Mouse (Mus musculus): Measurements from ENCODE around the gene Gm49336. TPM values are rescaled to one million over a fixed set of nuclear protein-coding genes. Genes with fewer than 3 reads are reported as not detected.

The Gm49336 gene
- polyA plus RNA-seq, 1 experiment from 2014 or later: 62.7 TPM

DNA sequence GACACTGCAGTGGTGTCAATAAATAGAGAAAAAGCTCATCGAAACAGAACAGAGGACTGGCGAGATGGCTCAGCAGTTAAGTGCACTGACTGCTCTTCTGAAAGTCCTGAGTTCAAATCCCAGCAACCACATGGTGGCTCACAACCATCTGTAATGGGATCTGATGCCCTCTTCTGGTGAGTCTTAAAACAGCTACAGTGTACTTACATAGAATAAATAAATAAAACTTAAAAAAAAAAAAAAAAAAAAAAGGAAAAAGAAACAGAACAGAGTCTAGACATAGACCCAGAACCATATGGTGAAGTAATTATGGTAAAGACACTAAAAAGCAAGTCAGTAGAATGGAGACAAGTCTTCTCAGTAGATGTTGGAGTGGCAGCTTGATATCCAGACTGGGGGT, 70.0 kb downstream of the Gm49336 start:
- Histone ChIP-seq H3K27me3 (ENCODE audit: control insufficient read depth, insufficient read depth, low read length) (no peaks in the 10 kb centered on the region), H3K27ac (ENCODE audit: low read length) (no peak overlapping the region), H3K9ac (replicated peaks; ENCODE audit: low read depth, low read length) (no peak overlapping the region), H3K36me3 (ENCODE audit: control insufficient read depth, insufficient read depth, low read length) (no peaks in the 10 kb centered on the region), H3K4me1 (ENCODE audit: control insufficient read depth, insufficient read depth, low read length) (no peaks in the 10 kb centered on the region), H3K9me3 (ENCODE audit: control insufficient read depth, low read depth, low read length) (no peaks in the 10 kb centered on the region), H3K4me3 (ENCODE audit: low read depth, low read length) (no peak overlapping the region), H3K4me2 (replicated peaks; ENCODE audit: low read depth, low read length) (no peak overlapping the region)
- 96% methylated on average over 2 of the region's 2 CpGs for WGBS
- ATAC-seq (ENCODE audit: insufficient number of reproducible peaks, insufficient read depth, low FRiP score, low read depth): no peak

- peak; percentile 83 for ATAC-seq (ENCODE audit: insufficient number of reproducible peaks, insufficient read depth, low FRiP score, low read depth)
- Histone ChIP-seq H3K4me3 (ENCODE audit: low read depth, low read length) (peak overlapping the region; percentile 74; the same call in 1 of the 2 replicates), H3K4me1 (ENCODE audit: control insufficient read depth, insufficient read depth, low read length) (no peaks in the 10 kb centered on the region), H3K4me2 (replicated peaks; ENCODE audit: low read depth, low read length) (peak overlapping the region; percentile 97; the same call in 1 of the 2 replicates), H3K27me3 (ENCODE audit: control insufficient read depth, insufficient read depth, low read length) (no peaks in the 10 kb centered on the region), H3K36me3 (ENCODE audit: control insufficient read depth, insufficient read depth, low read length) (no peaks in the 10 kb centered on the region), H3K9ac (replicated peaks; ENCODE audit: low read depth, low read length) (no peak overlapping the region), H3K9me3 (ENCODE audit: control insufficient read depth, low read depth, low read length) (no peaks in the 10 kb centered on the region), H3K27ac (ENCODE audit: low read length) (peak overlapping the region; percentile 58)
- WGBS: 44% methylated on average over 2 of the region's 2 CpGs
Observed at GRCm38 (mm10) chr14:60178571-60178955, 72.7 kb downstream of the Gm49336 start.

DNA sequence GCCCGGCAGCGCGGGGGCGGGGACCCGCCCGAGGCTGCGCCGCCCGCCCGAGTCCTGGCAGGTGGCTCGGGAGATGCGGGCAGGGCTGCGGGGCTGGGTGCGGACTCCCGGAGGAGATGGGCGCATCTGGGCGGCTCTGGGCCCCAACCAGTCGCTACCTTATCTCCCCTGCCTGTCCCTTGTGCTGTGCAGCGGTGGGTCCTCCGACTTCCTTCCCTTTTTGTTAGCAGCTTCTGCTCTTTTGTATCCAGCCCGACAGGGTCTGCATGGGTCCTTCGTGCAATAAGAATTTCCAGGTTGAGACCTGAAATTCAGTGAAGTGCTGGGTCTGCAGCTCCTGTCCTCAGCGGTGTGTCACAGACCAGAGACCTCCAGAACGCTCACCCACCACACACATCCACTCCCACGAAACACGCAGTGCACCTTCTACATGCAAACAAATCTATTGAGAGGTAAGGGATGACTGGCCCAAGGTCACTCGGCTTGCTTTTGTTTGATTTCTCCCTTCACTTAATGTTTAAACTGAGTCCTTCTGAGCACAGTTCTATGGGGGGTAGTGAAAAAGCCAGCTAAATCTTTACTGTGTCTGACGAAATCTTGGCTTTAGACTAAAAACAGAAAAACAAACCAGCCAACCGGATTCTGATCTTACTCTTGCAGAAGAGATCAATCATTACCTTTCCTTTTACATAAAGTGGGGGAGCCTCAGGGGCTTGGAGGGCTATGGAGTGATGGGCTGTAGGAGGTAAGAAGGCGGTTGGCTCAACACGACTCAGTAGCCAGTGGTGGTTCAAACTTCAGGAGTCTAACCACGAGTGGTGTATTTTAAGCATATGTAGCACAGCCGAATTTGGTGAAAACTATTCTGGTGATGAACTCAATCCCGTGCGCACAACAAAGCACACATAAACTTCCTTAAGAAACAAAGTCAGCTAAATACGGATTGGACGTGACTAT, 73.4 kb downstream of the Gm49336 start:
- Histone ChIP-seq H3K9me3 (ENCODE audit: control insufficient read depth, low read depth, low read length) (no peaks in the 10 kb centered on the region), H3K4me3 (ENCODE audit: low read depth, low read length) (peak overlapping the region; percentile 74), H3K36me3 (ENCODE audit: control insufficient read depth, insufficient read depth, low read length) (no peaks in the 10 kb centered on the region), H3K27me3 (ENCODE audit: control insufficient read depth, insufficient read depth, low read length) (no peaks in the 10 kb centered on the region), H3K9ac (replicated peaks; ENCODE audit: low read depth, low read length) (peak overlapping the region; percentile 74), H3K4me2 (replicated peaks; ENCODE audit: low read depth, low read length) (peak overlapping the region; percentile 97), H3K27ac (ENCODE audit: low read length) (peak overlapping the region; percentile 58), H3K4me1 (ENCODE audit: control insufficient read depth, insufficient read depth, low read length) (no peaks in the 10 kb centered on the region)
- peak; percentile 16; the same call in 1 of the 2 replicates for ATAC-seq (ENCODE audit: insufficient number of reproducible peaks, insufficient read depth, low FRiP score, low read depth)
- WGBS: 24% methylated on average over 28 of the region's 37 CpGs

- Histone ChIP-seq H3K9ac (replicated peaks; ENCODE audit: low read depth, low read length) (peak overlapping the region; percentile 74), H3K36me3 (ENCODE audit: control insufficient read depth, insufficient read depth, low read length) (no peaks in the 10 kb centered on the region), H3K27ac (ENCODE audit: low read length) (peak overlapping the region; percentile 58), H3K4me1 (ENCODE audit: control insufficient read depth, insufficient read depth, low read length) (no peaks in the 10 kb centered on the region), H3K4me2 (replicated peaks; ENCODE audit: low read depth, low read length) (peak overlapping the region; percentile 97), H3K9me3 (ENCODE audit: control insufficient read depth, low read depth, low read length) (no peaks in the 10 kb centered on the region), H3K4me3 (ENCODE audit: low read depth, low read length) (peak overlapping the region; percentile 74), H3K27me3 (ENCODE audit: control insufficient read depth, insufficient read depth, low read length) (no peaks in the 10 kb centered on the region)
- peak; percentile 81 for ATAC-seq (ENCODE audit: insufficient number of reproducible peaks, insufficient read depth, low FRiP score, low read depth)
- under 1% methylated on average over 52 of the region's 84 CpGs for WGBS
Observed at GRCm38 (mm10) chr14:60176891-60177613, 74.3 kb downstream of the Gm49336 start.

- Histone ChIP-seq H3K36me3 (ENCODE audit: control insufficient read depth, insufficient read depth, low read length) (no peaks in the 10 kb centered on the region), H3K27ac (ENCODE audit: low read length) (peak overlapping the region; percentile 58; the same call in 1 of the 2 replicates), H3K4me1 (ENCODE audit: control insufficient read depth, insufficient read depth, low read length) (no peaks in the 10 kb centered on the region), H3K27me3 (ENCODE audit: control insufficient read depth, insufficient read depth, low read length) (no peaks in the 10 kb centered on the region), H3K9ac (replicated peaks; ENCODE audit: low read depth, low read length) (0 out of 2 replicates have a peak overlapping the region, but pooled peaks have one; percentile 74), H3K4me3 (ENCODE audit: low read depth, low read length) (peak overlapping the region; percentile 74), H3K9me3 (ENCODE audit: control insufficient read depth, low read depth, low read length) (no peaks in the 10 kb centered on the region), H3K4me2 (replicated peaks; ENCODE audit: low read depth, low read length) (peak overlapping the region; percentile 97)
- no peak for ATAC-seq (ENCODE audit: insufficient number of reproducible peaks, insufficient read depth, low FRiP score, low read depth)
- 37% methylated on average over 9 of the region's 9 CpGs for whole genome bisulfite sequencing
Observed at GRCm38 (mm10) chr14:60176469-60176890, 74.8 kb downstream of the Gm49336 start.

DNA sequence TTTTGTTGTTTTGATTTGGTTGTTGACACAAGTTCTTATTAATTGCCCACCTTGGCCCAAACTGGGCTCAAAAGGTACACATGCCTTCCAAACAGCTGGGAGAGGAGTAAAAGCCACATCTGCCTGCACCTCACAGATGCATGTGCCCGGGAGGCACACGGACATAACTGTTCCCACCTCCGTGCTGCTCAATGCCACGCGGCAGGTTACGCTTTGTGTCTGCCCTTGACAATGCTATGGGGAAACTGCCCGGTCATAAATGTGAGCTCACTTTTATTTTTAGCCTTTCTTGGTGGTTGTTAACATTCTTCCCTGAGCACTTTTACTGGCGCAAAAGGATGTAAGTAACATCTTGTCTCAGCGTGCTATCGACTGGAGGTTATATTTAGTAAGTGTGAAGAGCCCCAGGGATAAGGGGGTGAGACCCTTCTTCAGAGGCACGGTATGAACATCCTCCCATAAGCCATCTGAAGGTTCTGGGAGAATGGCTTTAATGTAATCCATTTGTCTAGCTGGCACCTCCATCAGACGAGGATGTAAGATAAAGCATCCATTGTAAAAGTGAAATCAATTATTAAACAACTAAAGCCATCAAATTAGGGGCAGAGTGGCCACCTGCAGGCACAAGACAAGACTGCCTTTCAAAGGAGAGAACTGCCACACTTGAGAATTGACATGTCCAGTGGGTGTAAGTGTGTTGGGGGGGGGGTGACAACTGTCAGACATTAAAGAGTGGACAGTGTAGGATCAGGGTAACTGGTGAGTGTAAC, 78.8 kb downstream of the Gm49336 start:
- no peak overlapping the region for H3K9ac ChIP-seq (replicated peaks; ENCODE audit: low read depth, low read length)
- no peaks in the 10 kb centered on the region for H3K4me1 ChIP-seq (ENCODE audit: control insufficient read depth, insufficient read depth, low read length)
- no peak for ATAC-seq (ENCODE audit: insufficient number of reproducible peaks, insufficient read depth, low FRiP score, low read depth)
- no peaks in the 10 kb centered on the region for H3K9me3 ChIP-seq (ENCODE audit: control insufficient read depth, low read depth, low read length)
- no peak overlapping the region for H3K27ac ChIP-seq (ENCODE audit: low read length)
- 61% methylated on average over 12 of the region's 12 CpGs for WGBS
- no peaks in the 10 kb centered on the region for H3K27me3 ChIP-seq (ENCODE audit: control insufficient read depth, insufficient read depth, low read length)
- no peak overlapping the region for H3K4me3 ChIP-seq (ENCODE audit: low read depth, low read length)
- no peak overlapping the region for H3K4me2 ChIP-seq (replicated peaks; ENCODE audit: low read depth, low read length)
- no peaks in the 10 kb centered on the region for H3K36me3 ChIP-seq (ENCODE audit: control insufficient read depth, insufficient read depth, low read length)

DNA sequence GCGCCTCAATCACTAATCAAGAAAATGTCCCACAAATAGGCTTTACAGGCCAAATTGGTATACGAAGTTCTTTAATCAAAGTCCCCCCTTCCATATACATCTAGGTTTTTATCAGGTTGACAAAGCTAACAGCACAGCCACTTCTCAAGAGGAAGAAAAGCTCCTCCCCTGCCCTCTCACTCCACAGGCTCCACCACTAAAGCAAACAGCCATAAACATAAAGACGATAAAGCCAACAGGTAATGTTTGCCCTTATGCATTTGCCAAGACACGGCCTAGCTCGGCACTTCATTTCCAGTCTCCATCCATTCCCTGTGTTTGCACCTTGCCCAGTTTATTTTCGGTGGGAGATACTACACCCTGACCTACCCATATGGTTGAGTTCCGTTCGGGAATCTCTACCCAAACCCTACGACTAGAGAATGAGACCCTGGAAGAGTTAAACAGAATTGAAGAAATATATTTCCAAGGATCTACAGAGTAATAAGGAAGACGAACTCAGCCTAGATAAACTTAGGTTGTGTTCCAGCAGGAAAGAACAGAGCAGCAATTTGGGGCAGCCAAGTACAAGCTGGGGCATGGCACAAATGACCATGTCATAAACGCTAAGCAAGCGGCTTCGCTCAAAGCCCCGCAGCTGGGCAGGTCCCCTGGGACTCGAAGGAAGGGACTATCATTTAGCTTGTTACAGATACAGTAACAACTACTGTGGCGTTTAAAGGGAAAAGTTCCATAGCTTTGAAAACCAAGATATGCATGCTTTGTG, 80.3 kb downstream of the Gm49336 start:
- no peak for ATAC-seq (ENCODE audit: insufficient number of reproducible peaks, insufficient read depth, low FRiP score, low read depth)
- H3K4me2 ChIP-seq (replicated peaks; ENCODE audit: low read depth, low read length): no peak overlapping the region
- WGBS: 74% methylated on average over 16 of the region's 16 CpGs

More for the DNA sequence above, 80.3 kb downstream of the Gm49336 start:
- Histone ChIP-seq H3K36me3 (ENCODE audit: control insufficient read depth, insufficient read depth, low read length) (no peaks in the 10 kb centered on the region), H3K4me1 (ENCODE audit: control insufficient read depth, insufficient read depth, low read length) (no peaks in the 10 kb centered on the region), H3K9me3 (ENCODE audit: control insufficient read depth, low read depth, low read length) (no peaks in the 10 kb centered on the region), H3K4me3 (ENCODE audit: low read depth, low read length) (no peak overlapping the region), H3K27me3 (ENCODE audit: control insufficient read depth, insufficient read depth, low read length) (no peaks in the 10 kb centered on the region), H3K9ac (replicated peaks; ENCODE audit: low read depth, low read length) (no peak overlapping the region), H3K27ac (ENCODE audit: low read length) (peak overlapping the region; percentile 39; the same call in 1 of the 2 replicates)

Measured in stomach, embryonic 14.5 days (tissue).